Mouse (Mus musculus) lung, postnatal 10 days (tissue): ENCODE results near the gene Dcbld2.

Experiments
- DNase-seq: peaks from one replicate; pipeline ENCODE4 v3.0.0; 2021

The Dcbld2 gene

GRCm38 (mm10) chr16:58408062-58408486 is at the start of gene Dcbld2:
Gene Dcbld2 (plus strand): TSS chr16:58408443.
- DNase-seq: peak; percentile 99

GRCm38 (mm10) chr16:58377170-58377569 is 31.1 kb upstream of the Dcbld2 start:
- no peak for DNase-seq

- DNase-seq: no peak
Observed at GRCm38 (mm10) chr16:58377756-58378503, 30.3 kb upstream of the Dcbld2 start.

GRCm38 (mm10) chr16:58386241-58386757 is 21.9 kb upstream of the Dcbld2 start:
- DNase-seq: no peak

- DNase-seq: no peak
Observed at GRCm38 (mm10) chr16:58389143-58389755, 19.0 kb upstream of the Dcbld2 start.

GRCm38 (mm10) chr16:58393036-58393435 is 15.2 kb upstream of the Dcbld2 start:
- no peak for DNase-seq

- DNase-seq: no peak
Observed at GRCm38 (mm10) chr16:58394156-58394555, 14.1 kb upstream of the Dcbld2 start.

GRCm38 (mm10) chr16:58398604-58399003 is 9.6 kb upstream of the Dcbld2 start:
- no peak for DNase-seq

- no peak for DNase-seq
Observed at GRCm38 (mm10) chr16:58401079-58401478, 7.2 kb upstream of the Dcbld2 start.

GRCm38 (mm10) chr16:58404665-58405064 is 3.6 kb upstream of the Dcbld2 start:
- DNase-seq: no peak

GRCm38 (mm10) chr16:58405271-58405670 is 3.0 kb upstream of the Dcbld2 start:
- no peak for DNase-seq

GRCm38 (mm10) chr16:58408487-58409281 is 441 bp downstream of the Dcbld2 start:
- peak; percentile 47 for DNase-seq

- DNase-seq: no peak
Observed at GRCm38 (mm10) chr16:58409825-58410224, 1.6 kb downstream of the Dcbld2 start.

GRCm38 (mm10) chr16:58414801-58415200 is 6.6 kb downstream of the Dcbld2 start:
- DNase-seq: no peak

GRCm38 (mm10) chr16:58415500-58415899 is 7.3 kb downstream of the Dcbld2 start:
- DNase-seq: no peak

GRCm38 (mm10) chr16:58421696-58422354 is 13.6 kb downstream of the Dcbld2 start:
- DNase-seq: peak; percentile 45

GRCm38 (mm10) chr16:58430246-58430645 is 22.0 kb downstream of the Dcbld2 start:
- no peak for DNase-seq

GRCm38 (mm10) chr16:58432384-58432783 is 24.1 kb downstream of the Dcbld2 start:
- no peak for DNase-seq

- no peak for DNase-seq
Observed at GRCm38 (mm10) chr16:58444735-58445134, 36.5 kb downstream of the Dcbld2 start.

GRCm38 (mm10) chr16:58446281-58447259 is 38.3 kb downstream of the Dcbld2 start:
- DNase-seq: no peak

GRCm38 (mm10) chr16:58449073-58449472 is 40.8 kb downstream of the Dcbld2 start:
- DNase-seq: no peak

- no peak for DNase-seq
Observed at GRCm38 (mm10) chr16:58450648-58451047, 42.4 kb downstream of the Dcbld2 start.
